Mouse (Mus musculus) myocyte (in vitro differentiated cells): Measurements from ENCODE around the gene Gprc5d.

Source experiments
- E2F4 ChIP-seq: IDR thresholded peaks from one replicate; pipeline ENCODE4 v1.6.1; 2011; ENCODE audit warnings: mild to moderate bottlenecking, control low read depth, moderate library complexity; ENCODE audit not compliant: insufficient read depth
- POLR2A ChIP-seq: IDR thresholded peaks from one replicate; pipeline ENCODE4 v1.6.1; 2011; ENCODE audit warnings: low read depth, mild to moderate bottlenecking, control low read depth, moderate library complexity; ENCODE audit not compliant: insufficient read length
- SRF ChIP-seq: IDR thresholded peaks from one replicate; pipeline ENCODE4 v1.6.1; 2011; ENCODE audit warnings: low read depth; ENCODE audit not compliant: control insufficient read depth, insufficient read length
- TCF12 ChIP-seq: IDR thresholded peaks from one replicate; pipeline ENCODE4 v1.6.1; 2011; ENCODE audit warnings: mild to moderate bottlenecking, control low read depth; ENCODE audit not compliant: poor library complexity, insufficient read depth, severe bottlenecking

DNA sequence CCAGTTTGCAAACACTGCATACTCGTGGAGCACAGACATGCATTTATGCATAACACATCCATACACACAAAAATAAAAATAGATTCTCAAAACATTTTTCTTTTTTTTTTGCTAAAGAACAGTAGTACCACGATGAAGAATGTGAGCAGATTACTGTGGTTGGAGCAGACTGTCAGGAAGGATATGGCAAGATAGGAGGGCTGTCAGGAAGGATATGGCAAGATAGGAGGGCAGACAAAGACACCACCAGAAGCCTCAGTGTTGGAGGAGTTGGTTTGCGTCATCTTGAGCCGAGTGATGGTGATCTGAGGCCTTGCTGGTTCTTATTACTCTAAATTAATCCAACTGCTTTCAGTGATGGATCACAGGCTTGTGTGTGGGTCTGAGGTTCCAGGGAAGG lies 44.8 kb upstream of the Gprc5d start:
- TF ChIP-seq POLR2A = no peak
- TF ChIP-seq TCF12 = no peak
- TF ChIP-seq E2F4 = no peak
- TF ChIP-seq SRF = no peak
